Mouse (Mus musculus): Measurements from ENCODE around the gene Grb14. TPM values are rescaled to one million over a fixed set of nuclear protein-coding genes. Genes with fewer than 3 reads are reported as not detected.

The Grb14 gene
- polyA plus RNA-seq, 1 experiment from 2014 or later: 7.5 TPM

DNA sequence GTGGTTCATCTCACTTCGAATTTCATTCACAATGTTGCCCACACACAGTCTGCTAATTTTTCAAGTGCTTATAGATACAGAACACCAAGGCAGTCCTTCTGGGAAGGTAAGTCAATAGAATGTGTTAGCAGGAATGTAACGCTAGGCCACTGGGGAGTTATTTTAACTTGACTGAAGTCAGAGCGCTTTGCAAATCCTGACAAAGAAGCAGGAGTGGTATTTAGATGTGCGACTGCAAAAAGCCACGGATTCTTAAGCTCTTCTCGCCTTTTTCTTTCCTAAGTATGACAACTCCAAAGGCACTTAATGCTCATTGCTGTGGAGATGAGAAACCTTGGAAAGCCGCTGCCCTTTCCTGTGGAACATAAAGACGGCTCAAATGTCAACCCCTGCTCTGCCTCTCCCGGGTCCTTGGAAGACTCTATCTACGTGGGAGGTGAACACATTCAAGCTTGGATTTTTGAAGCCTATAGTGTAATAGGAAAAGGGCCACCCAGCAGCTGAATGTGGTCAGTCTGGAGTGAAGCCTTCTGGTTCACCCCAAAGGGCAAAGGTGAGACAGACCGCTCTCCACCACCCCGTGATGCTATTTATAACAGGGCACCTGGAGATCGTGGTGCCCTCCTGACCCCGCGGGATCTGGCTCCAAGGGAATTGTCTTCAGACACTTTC, 3.0 kb downstream of the Grb14 start:
- TF ChIP-seq CTCF (IDR thresholded peaks at IDR 0.05): no peak
- ATAC-seq: peak; percentile 18
- ChIA-PET POLR2A (no interaction called here), CTCF (interaction anchor here (0.9 to 1.8 kb wide), 3 partner anchors 74 to 310 kb away, joined by 3 to 4 read pairs (median 3); no protein-coding TSS in a partner anchor)
- in situ Hi-C loops (cut with MboI; ENCODE audit: low pct_unique_long_range_greater_than_20kb): no loop called here
- DNase-seq (ENCODE audit: low read depth, low spot score): no peak
- no peaks in the 10 kb centered on the region for H3K27me3 ChIP-seq

DNA sequence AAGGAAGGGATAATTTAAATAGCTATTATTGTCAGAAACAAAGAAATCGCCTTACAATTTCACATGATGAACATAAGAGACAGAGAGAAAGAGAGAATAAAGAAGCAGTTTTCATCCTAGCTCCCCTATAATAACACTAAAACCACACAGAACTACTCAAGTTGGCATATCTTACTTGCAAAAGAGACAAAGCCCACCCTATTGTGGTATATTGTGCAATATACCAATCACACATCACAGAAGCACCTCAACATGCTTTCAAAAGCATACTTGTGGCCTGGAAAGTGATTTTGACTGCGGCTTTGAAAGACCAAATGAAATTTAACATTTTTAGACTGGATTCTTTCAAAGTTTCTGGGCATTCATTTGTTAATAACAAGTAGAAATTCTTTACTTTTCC, 7.4 kb downstream of the Grb14 start:
- no peak for TF ChIP-seq CTCF (IDR thresholded peaks at IDR 0.05)
- in situ Hi-C loops (cut with MboI; ENCODE audit: low pct_unique_long_range_greater_than_20kb): loop anchor here (5.0 kb wide), 1 partner anchor 90 kb away; no protein-coding TSS in a partner anchor
- no peak for ATAC-seq
- no peaks in the 10 kb centered on the region for H3K27me3 ChIP-seq
- CTCF ChIA-PET: no interaction called here
- DNase-seq (ENCODE audit: low read depth, low spot score): no peak
- POLR2A ChIA-PET: no interaction called here

DNA sequence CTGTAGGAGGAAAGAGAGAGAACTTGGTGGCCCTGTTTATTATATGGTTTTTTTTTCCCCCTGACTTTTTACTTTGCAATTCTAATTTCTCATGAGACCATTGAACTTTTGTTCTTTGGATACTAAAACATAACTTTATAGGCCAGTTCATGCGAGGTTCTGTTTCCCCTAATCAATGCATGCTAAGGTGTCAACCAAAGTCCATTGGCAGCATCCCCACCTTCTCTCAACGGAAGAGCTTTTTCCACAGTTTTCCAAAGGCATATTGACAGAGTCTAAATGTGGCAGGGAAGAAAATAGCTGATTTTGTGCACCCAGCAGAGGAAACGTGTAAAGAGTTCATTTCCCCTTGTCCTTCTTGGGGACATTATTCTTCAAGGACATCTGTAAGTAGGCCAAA, 10.2 kb downstream of the Grb14 start:
- DNase-seq (ENCODE audit: low read depth, low spot score) (no peak), ATAC-seq (no peak)
- no peak for TF ChIP-seq CTCF (IDR thresholded peaks at IDR 0.05)
- in situ Hi-C loops (cut with MboI; ENCODE audit: low pct_unique_long_range_greater_than_20kb): no loop called here
- POLR2A ChIA-PET: no interaction called here
- CTCF ChIA-PET: interaction anchor here (1.3 kb wide), 1 partner anchor 12 kb away, joined by 3 read pairs; no protein-coding TSS in a partner anchor
- no peaks in the 10 kb centered on the region for H3K27me3 ChIP-seq

DNA sequence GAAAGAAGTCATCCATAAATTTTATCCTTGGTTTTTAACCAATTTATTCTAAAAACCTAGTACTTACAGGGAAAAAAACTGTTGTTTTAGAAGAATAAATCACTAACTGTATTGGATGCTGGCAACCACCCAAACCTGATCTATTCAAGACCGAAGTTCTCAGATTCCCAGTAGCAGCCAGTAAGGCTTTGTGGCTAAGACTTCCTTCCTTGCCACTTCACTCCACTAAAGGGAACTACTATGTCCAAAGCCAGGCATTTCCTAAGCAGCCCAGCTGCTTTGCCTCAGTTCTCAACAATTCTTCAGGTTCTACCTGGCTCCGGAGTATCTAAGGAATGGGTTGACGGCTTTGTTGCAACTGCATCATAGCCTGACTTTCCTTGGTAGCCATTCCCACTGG, 14.7 kb downstream of the Grb14 start:
- no peaks in the 10 kb centered on the region for H3K27me3 ChIP-seq
- DNase-seq (ENCODE audit: low read depth, low spot score): no peak
- ChIA-PET POLR2A (no interaction called here), CTCF (no interaction called here)
- in situ Hi-C loops (cut with MboI; ENCODE audit: low pct_unique_long_range_greater_than_20kb): no loop called here
- ATAC-seq: no peak
- TF ChIP-seq CTCF (IDR thresholded peaks at IDR 0.05): no peak

DNA sequence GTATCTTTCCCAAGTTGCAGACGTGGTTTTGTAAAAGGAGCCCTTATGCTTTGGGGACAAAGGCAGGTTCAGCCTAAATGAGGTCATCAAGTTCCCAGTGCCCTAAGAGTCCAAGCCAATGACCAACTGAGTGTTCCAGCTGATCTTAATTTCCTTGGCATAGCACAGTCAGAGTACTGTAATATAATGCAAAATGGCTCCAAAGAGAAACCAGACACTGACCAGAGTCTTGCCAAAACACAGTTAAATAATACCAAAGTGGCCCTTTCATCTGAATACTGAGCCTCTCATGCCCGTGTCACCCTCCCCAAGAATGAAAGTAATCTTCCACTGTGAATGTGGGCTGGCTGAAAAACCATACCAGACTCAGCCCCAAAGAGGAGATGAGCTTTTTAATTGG, 17.4 kb downstream of the Grb14 start:
- no peak for DNase-seq (ENCODE audit: low read depth, low spot score)
- POLR2A ChIA-PET: no interaction called here
- H3K27me3 ChIP-seq: no peaks in the 10 kb centered on the region
- no peak for TF ChIP-seq CTCF (IDR thresholded peaks at IDR 0.05)
- CTCF ChIA-PET: no interaction called here
- no peak for ATAC-seq
- in situ Hi-C loops (cut with MboI; ENCODE audit: low pct_unique_long_range_greater_than_20kb): no loop called here

DNA sequence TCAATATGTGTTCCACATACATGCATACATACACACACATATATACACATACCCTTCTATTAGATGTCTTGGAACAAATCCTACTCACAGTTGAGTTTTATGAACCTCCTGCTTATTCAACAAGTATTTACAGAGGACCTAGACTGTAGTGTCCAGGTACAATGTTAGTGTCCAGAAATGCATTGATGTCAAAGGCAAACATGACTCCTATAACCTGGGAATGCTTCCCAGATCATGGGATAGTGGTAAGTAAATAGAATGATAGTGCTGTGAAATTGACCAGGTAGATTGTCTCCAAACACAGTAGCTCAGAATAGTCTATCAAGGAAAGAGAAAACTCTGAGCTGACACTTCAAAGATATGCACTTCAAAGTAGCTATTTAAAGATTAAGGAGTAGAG, 19.7 kb downstream of the Grb14 start:
- CTCF ChIA-PET: interaction anchor here (1.0 kb wide), 1 partner anchor 90 kb away, joined by 3 read pairs; no protein-coding TSS in a partner anchor
- in situ Hi-C loops (cut with MboI; ENCODE audit: low pct_unique_long_range_greater_than_20kb): no loop called here
- DNase-seq (ENCODE audit: low read depth, low spot score) (no peak), ATAC-seq (no peak)
- POLR2A ChIA-PET: no interaction called here
- TF ChIP-seq CTCF (IDR thresholded peaks at IDR 0.05): no peak
- no peaks in the 10 kb centered on the region for H3K27me3 ChIP-seq

DNA sequence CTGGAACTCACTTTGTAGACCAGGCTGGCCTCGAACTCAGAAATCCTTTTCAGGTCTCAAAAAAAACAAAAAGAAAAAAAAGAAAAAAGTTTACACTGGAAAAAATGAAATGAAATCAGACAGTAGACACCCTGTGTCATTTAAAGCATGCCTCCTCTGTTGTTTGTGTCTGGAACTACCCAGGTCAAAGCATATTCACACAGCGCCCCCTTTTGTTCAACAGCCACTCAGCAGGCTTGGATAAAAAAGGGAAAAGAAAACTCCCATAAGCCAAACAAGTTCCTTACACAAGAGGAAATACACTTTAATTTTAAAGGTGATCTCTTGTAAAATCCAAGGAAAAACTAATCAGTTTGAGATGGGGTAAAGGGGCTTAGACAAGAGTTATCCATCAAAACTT, 21.4 kb downstream of the Grb14 start:
- ChIA-PET CTCF (interaction anchor here (1.2 kb wide), 1 partner anchor 11 kb away, joined by 3 read pairs; no protein-coding TSS in a partner anchor), POLR2A (no interaction called here)
- ATAC-seq (peak; percentile 62), DNase-seq (ENCODE audit: low read depth, low spot score) (no peak)
- in situ Hi-C loops (cut with MboI; ENCODE audit: low pct_unique_long_range_greater_than_20kb): no loop called here
- TF ChIP-seq CTCF (IDR thresholded peaks at IDR 0.05): peak; percentile 78
- H3K27me3 ChIP-seq: peaks cover 5% of the 10 kb centered on the region

DNA sequence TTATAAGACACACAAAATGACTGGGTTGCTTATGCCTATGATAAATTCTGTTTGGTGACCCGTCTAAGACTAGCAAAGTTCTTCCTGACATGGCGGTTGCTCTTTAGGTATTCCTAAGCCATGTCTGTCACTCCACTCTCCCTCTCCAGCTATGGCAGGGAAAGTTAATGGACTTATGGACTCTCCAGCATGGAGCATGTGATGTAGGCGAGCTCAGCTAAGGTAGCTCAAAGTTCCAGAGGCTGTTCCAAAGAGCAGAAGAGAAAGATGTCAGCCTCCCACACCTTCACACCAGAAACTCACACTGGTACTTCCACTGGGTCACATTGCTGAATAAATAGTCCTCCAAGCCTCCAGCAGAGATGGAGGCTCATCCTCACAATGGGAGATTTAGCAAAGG, 22.2 kb downstream of the Grb14 start:
- ChIA-PET POLR2A (no interaction called here), CTCF (interaction anchor here (1.2 to 1.3 kb wide), 3 partner anchors 11 to 35 kb away, joined by 3 read pairs; no protein-coding TSS in a partner anchor)
- no peak for TF ChIP-seq CTCF (IDR thresholded peaks at IDR 0.05)
- no peak for DNase-seq (ENCODE audit: low read depth, low spot score)
- H3K27me3 ChIP-seq: peaks cover 5% of the 10 kb centered on the region
- in situ Hi-C loops (cut with MboI; ENCODE audit: low pct_unique_long_range_greater_than_20kb): no loop called here
- no peak for ATAC-seq

DNA sequence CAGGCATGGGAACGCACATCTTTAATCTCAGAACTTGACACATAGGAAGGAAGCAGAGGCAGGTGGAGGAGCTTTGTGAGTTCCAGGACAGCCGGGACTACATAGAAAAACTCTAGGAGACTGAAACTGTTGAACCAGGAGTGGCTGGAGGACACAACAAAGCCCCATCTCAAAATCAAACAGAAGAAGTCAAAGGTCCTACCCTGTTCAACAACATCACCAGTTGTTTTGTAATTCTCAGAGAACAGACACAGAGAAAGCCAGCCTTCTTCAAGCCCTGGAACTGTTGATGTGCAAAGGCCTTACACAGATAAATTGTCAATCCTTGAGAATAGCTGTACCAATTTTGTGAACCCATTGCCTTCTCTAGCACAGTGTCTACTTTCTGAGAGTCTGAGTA, 29.7 kb downstream of the Grb14 start:
- ATAC-seq (no peak), DNase-seq (ENCODE audit: low read depth, low spot score) (no peak)
- peaks cover 8% of the 10 kb centered on the region for H3K27me3 ChIP-seq
- no peak for TF ChIP-seq CTCF (IDR thresholded peaks at IDR 0.05)
- ChIA-PET CTCF (no interaction called here), POLR2A (no interaction called here)
- in situ Hi-C loops (cut with MboI; ENCODE audit: low pct_unique_long_range_greater_than_20kb): no loop called here

DNA sequence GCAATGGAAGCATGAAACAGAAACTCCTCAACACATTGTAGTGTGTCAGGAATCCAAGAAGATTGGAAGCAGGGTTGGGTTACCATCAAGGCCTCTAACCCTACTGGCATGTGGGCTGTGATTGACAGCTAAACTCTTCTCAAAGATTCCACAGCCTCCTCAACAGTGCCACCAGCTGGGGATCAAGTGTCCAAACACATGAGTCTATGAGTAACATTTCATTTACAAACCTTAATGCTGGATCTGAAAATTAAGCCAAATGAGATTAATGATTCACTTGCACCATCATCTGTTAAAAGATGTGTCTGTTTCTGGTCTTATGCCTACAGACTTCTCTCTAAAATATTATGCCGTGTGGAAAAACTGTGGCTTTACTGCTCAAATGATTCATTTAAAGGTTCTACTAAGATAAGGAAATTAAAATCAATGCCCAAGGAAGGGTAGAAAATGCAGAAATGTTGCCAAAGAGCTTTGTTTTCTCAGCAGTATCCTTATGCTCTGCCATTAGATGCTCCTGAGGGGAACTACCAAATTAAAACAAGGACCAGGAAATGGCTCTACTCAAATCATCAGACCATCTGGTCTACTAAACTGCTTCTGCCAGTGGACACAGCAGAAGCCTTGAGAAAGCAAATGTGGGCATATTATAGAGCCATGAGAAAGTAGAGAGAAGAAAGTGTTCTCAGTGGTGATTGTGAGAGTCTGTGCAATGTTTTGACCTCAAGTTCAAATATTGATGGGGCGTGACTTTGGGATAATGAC, 35.2 kb downstream of the Grb14 start:
- CTCF ChIA-PET: interaction anchor here (0.9 kb wide), 1 partner anchor 13 kb away, joined by 3 read pairs; no protein-coding TSS in a partner anchor
- TF ChIP-seq CTCF (IDR thresholded peaks at IDR 0.05): peak; percentile 18
- no peak for ATAC-seq
- POLR2A ChIA-PET: no interaction called here
- in situ Hi-C loops (cut with MboI; ENCODE audit: low pct_unique_long_range_greater_than_20kb): no loop called here
- no peak for DNase-seq (ENCODE audit: low read depth, low spot score)
- H3K27me3 ChIP-seq: no peaks in the 10 kb centered on the region

DNA sequence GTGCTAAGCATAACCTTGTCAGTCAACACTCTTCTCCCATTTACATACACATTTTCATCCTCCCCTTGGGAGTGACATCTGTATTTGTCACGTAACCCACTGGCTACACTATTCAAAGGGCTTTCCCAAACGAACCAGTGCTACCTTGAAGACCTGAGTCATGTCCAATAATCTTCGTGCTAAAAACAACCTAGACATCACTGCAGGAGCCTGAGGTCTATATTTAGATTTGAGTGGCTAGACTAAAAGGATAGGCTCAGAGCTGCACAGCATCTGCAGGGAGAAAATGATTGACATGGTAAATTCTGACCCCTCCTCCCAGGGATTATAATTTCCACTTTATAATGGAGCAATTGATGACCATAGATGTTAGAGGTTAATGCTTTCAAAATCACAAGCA, 37.0 kb downstream of the Grb14 start:
- in situ Hi-C loops (cut with MboI; ENCODE audit: low pct_unique_long_range_greater_than_20kb): no loop called here
- TF ChIP-seq CTCF (IDR thresholded peaks at IDR 0.05): no peak
- DNase-seq (ENCODE audit: low read depth, low spot score) (no peak), ATAC-seq (no peak)
- CTCF ChIA-PET: no interaction called here
- no peaks in the 10 kb centered on the region for H3K27me3 ChIP-seq
- POLR2A ChIA-PET: no interaction called here

Data from Patski (cell line).